Mouse (Mus musculus) heart, postnatal 10 days (tissue): ENCODE measurements around the gene Cacna1c. TPM values are rescaled to one million over a fixed set of nuclear protein-coding genes. Genes with fewer than 3 reads are reported as not detected.
"Not testable (repeated sequence)": the region's sequence is repeated elsewhere in the genome, so short reads cannot be mapped to it uniquely, and the experiment has no call there.

Experiments
- DNase-seq, 2 experiments: peaks; one replicate each; pipeline ENCODE4 v3.0.0; 2021
- intact Hi-C: fragments of 180-260 bp; cut with DNase I; formaldehyde crosslinking; loops from one replicate; pipeline ENCODE4 v1.15.1; 2025
- total RNA-seq, 2 experiments: library from RNA; stranded (reverse); gene quantifications; 2 replicates each; pipeline ENCODE4 v1.2.3; 2021

Cacna1c gene
- total RNA-seq, 2 experiments from 2014 or later = 207 to 222 TPM

GRCm38 (mm10) chr6:118593377-118594061, 602.7 kb downstream of the Cacna1c start:
- no peak for DNase-seq
- intact Hi-C loops = no loop called here

DNA sequence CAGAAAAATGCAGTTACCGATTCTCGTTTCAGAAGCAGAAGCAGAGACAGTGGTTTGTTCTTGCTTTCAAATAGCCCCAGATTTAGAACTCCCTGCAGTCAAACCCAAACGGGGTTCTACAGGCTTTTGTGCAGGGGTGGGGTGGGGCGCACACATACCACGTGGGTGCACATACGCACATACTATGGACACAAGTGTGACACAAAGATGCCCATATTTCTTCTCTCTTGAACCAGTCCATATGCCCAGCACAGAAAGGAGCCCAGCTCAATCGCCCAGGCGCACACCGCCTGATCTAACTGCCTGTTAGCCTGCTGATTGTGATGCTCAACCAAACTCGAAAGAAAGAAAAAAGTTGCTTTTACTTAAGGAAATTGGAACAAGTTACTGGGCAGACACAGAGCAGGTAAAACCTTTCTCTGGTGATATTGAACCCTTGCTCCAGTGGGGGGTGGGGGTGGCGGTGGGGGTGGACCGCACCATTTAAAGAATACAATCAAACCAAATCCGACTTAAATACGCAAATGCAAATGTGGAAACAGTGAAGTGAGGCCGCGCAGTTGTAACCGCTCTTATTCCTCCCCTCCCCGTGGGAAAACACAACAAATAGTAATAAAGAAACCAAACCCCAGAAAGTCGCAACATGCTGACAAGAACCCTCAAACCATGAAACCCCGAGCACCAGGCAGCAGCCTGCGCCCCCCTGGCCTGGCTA, 603.4 kb downstream of the Cacna1c start:
- no peak for DNase-seq
- intact Hi-C loops = no loop called here

DNA sequence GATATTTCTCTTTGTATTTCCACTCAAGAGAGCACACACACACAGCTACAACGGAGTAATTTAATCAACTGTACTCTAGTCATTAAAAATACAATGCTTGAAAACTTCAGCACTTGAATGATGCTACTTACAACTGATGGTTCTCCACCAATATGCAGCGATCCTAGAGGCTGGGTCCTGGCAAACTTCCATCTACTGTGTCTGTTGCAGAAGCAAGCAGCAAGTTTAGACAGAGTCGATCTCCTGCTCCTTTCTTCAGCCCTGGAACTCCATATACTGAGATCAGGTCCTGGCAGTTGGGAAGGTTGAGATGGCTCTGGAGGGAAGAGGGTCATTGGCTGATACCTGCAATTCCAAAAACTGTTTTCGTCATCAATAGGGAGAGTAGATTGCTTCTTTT, 617.5 kb downstream of the Cacna1c start:
- intact Hi-C loops = not testable (repeated sequence)

GRCm38 (mm10) chr6:118574351-118574750, 621.9 kb downstream of the Cacna1c start:
- intact Hi-C loops = no loop called here
- DNase-seq = no peak

More for the DNA sequence above, 617.5 kb downstream of the Cacna1c start:
- DNase-seq = not testable (repeated sequence)

GRCm38 (mm10) chr6:118567816-118568215, 628.4 kb downstream of the Cacna1c start:
- no peak for DNase-seq
- intact Hi-C loops = no loop called here

- intact Hi-C loops = no loop called here
- DNase-seq = peak; percentile 95 to 96
These were observed 634.2 kb downstream of the Cacna1c start, which contains the start of gene Ankrd26 for GRCm38 (mm10) chr6:118561745-118562609. Gene Ankrd26 (minus strand): TSS chr6:118562226.

DNA sequence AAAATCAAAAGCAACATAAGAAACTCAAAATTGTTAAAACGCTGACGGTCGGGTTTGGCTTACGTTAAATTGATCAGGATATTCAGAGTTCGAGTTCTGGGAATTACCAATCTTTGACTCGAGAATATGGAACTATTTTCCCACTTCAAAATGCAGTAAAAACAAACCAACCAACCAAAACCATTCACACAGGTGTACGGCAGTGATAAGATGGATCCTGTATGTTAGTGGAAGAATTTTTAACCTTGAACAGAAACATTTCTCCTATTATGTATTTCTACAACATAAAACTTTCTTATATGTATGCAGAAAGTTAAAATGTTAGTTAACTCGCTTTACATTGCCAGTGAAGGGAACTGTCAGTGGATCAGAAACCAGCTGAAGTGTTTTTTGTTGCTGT, 635.0 kb downstream of the Cacna1c start:
- intact Hi-C loops = no loop called here

GRCm38 (mm10) chr6:118538627-118539026, 657.6 kb downstream of the Cacna1c start:
- intact Hi-C loops = no loop called here
- DNase-seq = no peak

More for the DNA sequence above, 635.0 kb downstream of the Cacna1c start:
- no peak for DNase-seq

Other genes starting within 250 kb of the Cacna1c start
- 1 to 10 TPM; 4.2 to 5.3 TPM for gene Dcp1b, start 21.2 kb downstream of the Cacna1c start, total RNA-seq
- gene Cacna2d4, start 40.1 kb upstream of the Cacna1c start, total RNA-seq = not detected
- not detected for gene Lrtm2, start 134.3 kb upstream of the Cacna1c start, total RNA-seq
- gene Adipor2, start 221.3 kb upstream of the Cacna1c start, total RNA-seq = 10 to 100 TPM; 59.0 to 61.0 TPM